Mouse (Mus musculus) lung, adult 2 months (tissue): ENCODE data around the gene Pacsin3. TPM values are rescaled to one million over a fixed set of nuclear protein-coding genes. Genes with fewer than 3 reads are reported as not detected.

Source experiments
- DNase-seq: peaks from one replicate; pipeline ENCODE4 v3.0.0; 2022
- H3K4me1 ChIP-seq: fragments of 200-500 bp; 2 replicates; pipeline ENCODE4 v1.6.1; 2011; ENCODE audit warnings: low read length; ENCODE audit not compliant: control insufficient read depth, insufficient read depth
- H3K4me3 ChIP-seq: fragments of 200-500 bp; replicated peaks from 2 replicates; pipeline ENCODE3; 2011; ENCODE audit warnings: low read depth, mild to moderate bottlenecking, control low read depth, low read length; ENCODE audit errors: extremely low read depth
- CTCF ChIP-seq: fragments of 200-500 bp; IDR thresholded peaks from 2 replicates; pipeline ENCODE4 v1.5.1; 2011; ENCODE audit warnings: mild to moderate bottlenecking, low read length, control low read depth; ENCODE audit not compliant: insufficient read depth
- POLR2A ChIP-seq: fragments of 200-500 bp; IDR thresholded peaks from 2 replicates; pipeline ENCODE4 v1.6.1; 2011; ENCODE audit warnings: low read depth, mild to moderate bottlenecking, control low read depth, low read length, borderline replicate concordance; ENCODE audit errors: extremely low read depth
- WGBS: fragments of 180-500 bp; shearing (Covaris S2); methylation state at CpG from one replicate; pipeline ENCODE4 v1.1.7; 2018; 5-methylcytosine and 5-hydroxymethylcytosine counted together
- polyA plus RNA-seq: library from polyadenylated mRNA; depleted of rRNA; stranded (reverse); fragments of >200 nt; gene quantifications from 2 replicates; pipeline ENCODE4 v1.2.3, GENCODE M21; 2012

The Pacsin3 gene
- polyA plus RNA-seq, 1 experiment = 55.1 TPM

DNA sequence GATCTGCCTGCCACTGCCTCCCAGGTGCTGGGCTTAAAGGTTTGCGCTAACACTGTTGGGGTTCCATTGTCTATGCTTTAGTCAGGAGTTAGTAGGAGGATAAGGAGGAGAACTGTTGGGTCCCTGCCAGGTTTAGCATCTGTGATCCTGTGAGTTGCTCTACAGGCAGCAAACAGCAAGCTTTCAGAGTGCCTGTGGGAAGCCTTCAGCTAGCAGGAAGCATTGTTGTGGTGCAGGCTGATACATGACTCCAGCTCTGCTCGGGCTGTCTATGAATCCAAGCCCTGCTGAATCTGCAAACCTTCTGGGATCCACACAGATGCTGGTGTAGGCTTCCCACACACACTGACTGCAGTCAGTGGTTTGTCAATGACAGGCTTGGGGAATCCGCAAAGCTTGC is 12.3 kb upstream of the Pacsin3 start:
- TF ChIP-seq CTCF = no peak
- TF ChIP-seq POLR2A = no peak
- 67% methylated on average over 3 of the region's 3 CpGs for WGBS
- Histone ChIP-seq H3K4me1 (no peaks in the 10 kb centered on the region), H3K4me3 (no peak overlapping the region)
- no peak for DNase-seq

DNA sequence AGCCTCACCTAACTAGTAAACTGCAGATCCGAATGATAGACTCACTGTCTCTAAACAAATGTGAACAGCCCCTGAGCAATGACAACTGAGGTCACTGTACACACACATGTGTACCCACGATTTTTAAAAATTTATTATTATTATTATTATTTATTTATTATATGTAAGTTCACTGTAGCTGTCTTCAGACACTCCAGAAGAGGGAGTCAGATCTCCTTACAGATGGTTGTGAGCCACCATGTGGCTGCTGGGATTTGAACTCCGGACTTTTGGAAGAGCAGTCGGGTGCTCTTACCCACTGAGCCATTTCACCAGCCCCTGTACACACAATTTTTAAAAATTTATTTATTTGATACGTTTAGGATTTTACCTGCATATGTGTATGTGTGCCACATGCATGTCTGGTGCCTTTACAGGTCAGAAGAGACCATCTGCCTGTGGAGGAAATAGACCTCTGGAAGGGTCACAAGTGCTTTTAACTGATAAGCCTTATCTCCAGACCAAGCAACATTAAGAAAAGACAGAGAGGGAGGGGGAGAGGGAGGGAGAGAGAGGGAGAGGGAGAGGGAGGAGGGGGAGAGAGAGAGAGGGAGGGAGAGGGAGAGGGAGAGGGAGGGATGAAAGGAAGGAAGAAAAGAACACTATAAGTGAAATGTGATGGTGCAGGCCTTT is 11.1 kb upstream of the Pacsin3 start:
- DNase-seq = no peak
- 70% methylated on average over 5 of the region's 5 CpGs for WGBS
- Histone ChIP-seq H3K4me3 (no peak overlapping the region), H3K4me1 (no peaks in the 10 kb centered on the region)
- TF ChIP-seq POLR2A = no peak
- TF ChIP-seq CTCF = no peak

DNA sequence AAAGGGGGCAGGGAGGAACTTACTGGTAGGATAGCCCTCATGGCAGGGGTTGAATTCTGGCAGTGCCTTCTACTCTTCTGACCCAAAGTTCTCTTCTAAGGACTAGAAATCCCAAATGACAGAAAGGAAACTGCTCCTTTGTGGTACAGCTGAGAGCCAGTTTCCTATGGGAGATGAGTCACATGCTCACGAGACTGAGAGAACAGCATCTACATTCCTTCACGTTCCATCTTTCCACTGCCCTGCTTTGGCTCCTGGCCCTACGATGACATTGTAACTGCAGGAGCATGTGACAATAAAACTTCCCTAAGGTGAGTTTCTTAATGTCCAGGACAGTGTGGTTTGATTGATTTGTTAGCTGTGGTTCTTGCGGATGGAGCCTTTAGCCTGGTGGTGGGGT is 7.4 kb upstream of the Pacsin3 start:
- H3K4me1 ChIP-seq = no peaks in the 10 kb centered on the region
- TF ChIP-seq POLR2A = no peak
- TF ChIP-seq CTCF = no peak
- no peak overlapping the region for H3K4me3 ChIP-seq
- no peak for DNase-seq
- 76% methylated on average over 4 of the region's 4 CpGs for WGBS

DNA sequence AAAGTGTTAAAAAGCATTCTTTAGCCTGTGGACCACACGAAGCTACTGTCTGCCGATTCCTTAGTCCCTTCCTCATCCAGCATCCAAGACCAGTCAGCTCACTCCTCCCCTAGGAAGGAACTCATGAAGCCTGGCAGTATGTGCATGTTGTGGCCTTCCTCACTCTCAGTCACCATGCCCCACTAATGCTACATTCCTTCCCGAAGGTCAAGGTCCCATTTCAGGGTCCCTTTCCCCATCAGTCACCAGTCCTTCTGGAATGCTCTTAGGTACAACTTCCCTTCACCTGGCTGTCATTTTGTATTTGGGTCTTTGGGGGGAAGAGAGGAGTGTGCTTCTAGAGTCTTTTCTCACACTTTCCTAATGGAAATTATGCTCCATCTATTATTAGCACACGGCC is 3.8 kb upstream of the Pacsin3 start:
- Histone ChIP-seq H3K4me1 (no peaks in the 10 kb centered on the region), H3K4me3 (no peak overlapping the region)
- TF ChIP-seq CTCF (no peak), POLR2A (no peak)
- 57% methylated on average over 4 of the region's 4 CpGs for WGBS
- DNase-seq = no peak

DNA sequence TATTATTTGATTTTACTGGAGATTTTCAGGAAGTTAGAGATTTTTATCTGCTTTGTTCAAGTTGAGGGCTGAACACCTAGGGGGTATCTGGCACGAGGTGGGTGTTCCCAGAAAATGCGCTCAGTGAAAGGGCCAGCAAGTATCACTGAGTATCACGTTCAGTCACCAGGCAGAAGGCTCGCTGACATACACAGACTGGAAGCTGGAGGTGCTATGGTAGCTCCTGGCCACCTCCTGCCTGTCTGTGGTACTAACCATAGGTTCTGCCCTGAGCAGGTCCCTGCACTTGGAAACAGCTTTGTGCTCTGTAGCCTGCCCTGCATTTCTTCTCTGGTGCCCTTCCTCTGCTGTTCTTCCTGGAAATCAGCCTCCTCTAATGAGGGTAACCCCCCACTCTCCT is 3.2 kb upstream of the Pacsin3 start:
- TF ChIP-seq CTCF (no peak), POLR2A (no peak)
- 49% methylated on average over 4 of the region's 4 CpGs for WGBS
- no peaks in the 10 kb centered on the region for H3K4me1 ChIP-seq
- H3K4me3 ChIP-seq = no peak overlapping the region
- DNase-seq = no peak

DNA sequence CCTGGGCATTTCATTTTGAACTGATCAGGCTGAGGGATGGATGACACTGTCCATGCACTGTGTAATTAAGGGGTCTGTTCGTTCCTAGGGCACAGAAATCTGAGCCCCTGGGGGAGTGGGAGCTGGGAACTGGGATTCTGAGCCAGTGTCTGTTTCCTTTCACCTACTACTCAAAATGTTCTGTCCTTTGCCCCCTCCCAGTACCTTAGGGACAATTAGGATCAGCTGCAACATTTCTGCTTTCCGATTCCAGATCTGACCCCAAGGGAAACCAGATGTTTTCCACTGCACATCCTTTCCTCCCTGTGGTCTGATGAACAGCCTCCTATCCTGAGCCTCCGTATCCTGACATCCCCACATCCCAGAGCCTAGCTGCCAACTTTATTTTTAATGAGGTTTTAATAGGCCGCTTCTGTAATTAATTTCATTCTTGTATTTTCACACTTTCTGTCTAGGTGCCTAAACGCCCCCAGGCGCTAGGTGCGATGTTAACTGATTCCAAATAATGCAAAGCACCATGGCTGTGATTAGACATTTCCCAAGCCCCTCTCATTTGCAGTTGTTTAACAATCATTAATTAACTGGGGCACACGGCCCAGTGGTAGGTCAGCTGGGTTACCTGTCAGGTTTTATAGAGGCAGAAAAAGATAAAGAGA is 901 bp upstream of the Pacsin3 start:
- no peak overlapping the region for H3K4me3 ChIP-seq

DNA sequence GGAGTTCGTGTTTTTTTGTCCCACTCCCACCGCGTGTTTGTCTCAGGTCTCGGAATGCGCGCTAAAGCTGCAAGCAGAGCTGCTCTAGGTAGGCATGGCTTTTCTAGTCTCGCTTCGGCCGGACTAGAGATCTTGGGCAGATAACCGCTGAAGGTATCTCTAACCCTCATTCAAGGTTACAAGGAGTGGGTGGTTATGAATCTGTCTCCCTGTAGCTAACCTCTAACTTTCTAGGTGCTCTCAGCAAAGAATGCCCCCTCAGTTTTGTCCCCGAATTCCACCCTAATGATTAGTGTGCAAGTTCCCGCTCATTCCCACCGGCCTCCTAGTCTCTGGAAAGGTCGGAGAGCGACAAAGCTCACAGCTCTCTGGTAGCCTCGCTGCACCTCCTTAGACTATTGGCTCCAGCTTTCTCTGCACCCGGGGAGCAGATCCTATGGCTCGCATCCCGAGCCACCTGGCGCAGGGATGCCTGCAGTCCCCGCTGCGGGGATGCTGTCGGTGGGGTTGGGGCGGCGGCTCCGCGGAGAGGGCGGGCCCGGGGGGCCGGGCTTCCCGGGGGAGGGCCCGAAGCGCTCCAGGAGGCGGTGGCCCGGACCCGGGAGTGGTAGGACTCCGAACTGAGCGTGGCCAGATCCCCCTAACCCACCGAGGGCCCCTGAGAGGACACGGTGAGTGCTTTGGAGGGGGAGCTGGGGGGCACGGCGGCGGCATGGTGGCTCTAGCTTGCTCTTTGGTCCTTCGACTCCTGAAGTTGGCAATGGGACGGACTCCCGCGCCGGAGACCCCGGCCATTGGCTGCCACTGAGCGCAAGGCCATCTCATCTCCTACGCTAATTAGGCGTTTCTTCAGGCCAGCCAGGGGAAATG is 737 bp downstream of the Pacsin3 start:
- Histone ChIP-seq H3K4me3 (peak overlapping the region; percentile 82), H3K4me1 (no peaks in the 10 kb centered on the region)
- under 1% methylated on average over 52 of the region's 52 CpGs for WGBS
- no peak for TF ChIP-seq CTCF
- peak; percentile 3; the same call in 1 of the 2 replicates for TF ChIP-seq POLR2A
- DNase-seq = peak; percentile 76

More for the DNA sequence above, 901 bp upstream of the Pacsin3 start:
- DNase-seq = no peak
- TF ChIP-seq CTCF (no peak), POLR2A (no peak)
- 58% methylated on average over 8 of the region's 8 CpGs for WGBS
- no peaks in the 10 kb centered on the region for H3K4me1 ChIP-seq

DNA sequence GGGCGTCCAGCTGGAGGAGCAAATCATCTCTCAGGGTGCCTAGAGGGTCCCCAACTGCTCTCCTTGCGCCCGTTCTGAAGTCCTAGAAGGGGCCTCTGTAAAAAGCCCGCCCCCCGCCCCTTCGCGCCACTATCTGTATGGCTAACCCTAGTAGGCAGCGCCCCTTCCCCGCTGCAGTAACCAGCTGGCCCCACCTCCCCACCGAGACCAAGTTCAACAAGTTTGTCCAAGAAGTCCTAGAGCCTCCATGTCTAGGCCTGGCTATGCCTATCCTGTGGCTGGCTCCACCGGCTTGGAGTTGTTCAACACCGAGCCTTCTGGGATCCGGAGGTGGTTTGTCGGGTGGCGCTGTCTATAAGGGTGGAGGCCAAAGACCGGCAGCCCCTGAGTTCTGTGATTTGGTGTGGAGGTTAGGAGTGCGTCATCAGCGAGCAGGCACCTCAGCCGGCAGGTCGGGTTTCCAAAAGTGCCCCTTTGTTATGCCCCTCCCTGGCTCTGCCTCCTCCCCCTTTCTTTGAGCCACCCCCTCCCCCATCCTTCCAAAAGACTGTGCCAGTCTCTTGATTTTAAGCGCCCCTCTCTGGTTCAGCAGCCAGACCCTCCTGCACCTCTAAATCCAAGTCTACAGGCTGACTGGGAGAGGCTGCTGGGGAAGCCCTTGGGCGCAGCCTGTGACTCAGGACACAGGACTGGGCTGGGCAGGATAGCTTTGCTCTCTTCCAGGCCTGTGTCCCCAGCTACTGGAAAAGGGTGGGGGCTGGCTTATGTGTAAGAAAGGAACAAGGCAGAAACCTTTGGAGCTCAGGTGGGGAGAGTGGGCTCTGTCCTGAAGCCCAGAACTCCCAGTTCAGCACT is 1.6 kb downstream of the Pacsin3 start:
- peak; percentile 57 for DNase-seq
- peak overlapping the region; percentile 82 for H3K4me3 ChIP-seq
- TF ChIP-seq CTCF (no peak), POLR2A (no peak)
- 6% methylated on average over 22 of the region's 22 CpGs for WGBS
- no peaks in the 10 kb centered on the region for H3K4me1 ChIP-seq

DNA sequence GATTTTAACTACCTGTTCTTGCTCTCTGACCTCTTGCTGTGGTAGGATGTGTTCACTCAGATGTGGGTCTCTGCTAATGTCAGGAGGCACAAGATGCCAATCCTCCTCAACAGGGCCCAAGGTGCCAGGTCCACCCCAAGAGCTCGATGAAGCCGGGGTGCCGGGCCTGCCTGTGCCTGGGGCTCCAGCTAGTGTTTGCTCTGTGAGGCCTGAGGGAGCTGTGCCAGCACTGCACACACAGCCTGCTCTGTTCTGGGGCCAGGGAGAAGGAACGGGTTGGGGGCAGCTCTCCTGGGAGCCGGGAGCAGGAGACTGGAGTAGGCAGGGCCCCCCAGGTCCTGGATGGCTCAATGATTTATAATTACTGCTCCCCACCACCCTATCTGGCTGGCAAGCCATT is 2.3 kb downstream of the Pacsin3 start:
- WGBS = 52% methylated on average over 5 of the region's 5 CpGs
- Histone ChIP-seq H3K4me3 (no peak overlapping the region), H3K4me1 (no peaks in the 10 kb centered on the region)
- TF ChIP-seq POLR2A (no peak), CTCF (no peak)
- DNase-seq = no peak
